Comparison of ENCODE assay signal across 16 mouse cellular contexts in the genomic region with DNA sequence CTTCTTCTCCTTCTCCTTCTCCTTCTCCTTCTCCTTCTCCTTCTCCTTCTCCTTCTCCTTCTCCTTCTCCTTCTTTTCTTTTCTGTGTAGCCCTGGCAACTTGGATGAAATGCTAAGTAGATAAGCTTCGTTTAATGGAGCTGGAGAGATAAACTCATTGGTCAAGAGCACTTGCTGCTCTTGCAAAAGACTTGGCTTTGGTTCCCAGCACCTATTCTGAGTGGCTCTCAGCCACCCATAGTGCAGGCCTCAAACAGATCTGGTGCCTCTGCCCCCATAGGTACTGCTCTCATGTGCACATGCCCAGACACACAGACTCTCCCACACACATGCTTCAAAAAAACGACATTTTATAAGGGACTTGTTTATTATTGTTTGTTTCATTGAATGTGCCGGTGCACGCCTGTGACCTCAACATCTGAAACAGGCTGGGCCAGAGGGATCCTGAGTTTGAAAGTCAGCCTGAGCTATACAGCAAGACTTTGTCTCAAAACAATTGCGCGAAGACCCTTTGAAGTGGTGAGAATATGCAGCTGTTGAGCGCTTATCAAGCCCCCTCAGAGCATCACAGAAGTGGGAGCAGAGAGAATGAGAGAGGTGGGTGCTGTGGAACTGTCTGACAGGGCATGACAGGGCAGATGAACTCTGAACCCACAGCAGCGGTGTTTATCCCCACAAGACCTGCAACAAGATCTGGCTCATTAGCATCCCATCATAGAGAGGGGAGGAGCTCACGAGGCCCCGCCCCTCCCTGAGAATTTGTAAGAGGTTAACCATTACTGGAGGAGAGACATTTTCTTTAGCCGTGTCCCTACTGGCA. TPM values are rescaled to one million over a fixed set of nuclear protein-coding genes. Genes with fewer than 3 reads are reported as not detected.
DNase-seq lines count a peak whose midpoint lies in the region; ATAC-seq lines count a peak whose summit lies in the region.
"Had no signal": no experiment of that assay in that cellular context is flagged by ENCODE, and none has a peak within 500 bp of the region (broad histone marks: within the 10 kb centered on the region; RNA-seq: fewer than 3 reads in every experiment).

No protein-coding gene starts in this region.

- H3K27ac ChIP-seq in liver, embryonic 13.5 days: no peak overlapping the region
- no peak overlapping the region for H3K27ac ChIP-seq in hindbrain, embryonic 16.5 days (ENCODE audit: low read depth, low read length)
- H3K27ac ChIP-seq: embryonic facial prominence, embryonic 13.5 days; forebrain, embryonic 13.5 days; heart, embryonic 13.5 days; limb, embryonic 10.5 days; lung, embryonic 15.5 days; midbrain, embryonic 12.5 days had no signal

- H3K4me2 ChIP-seq in liver, embryonic 13.5 days: no peak overlapping the region
- no peak overlapping the region for H3K4me2 ChIP-seq in hindbrain, embryonic 16.5 days (ENCODE audit: low read length)
- H3K4me2 ChIP-seq: embryonic facial prominence, embryonic 13.5 days; forebrain, embryonic 13.5 days; heart, embryonic 13.5 days; lung, embryonic 15.5 days; midbrain, embryonic 12.5 days had no signal

- 74% methylated on average over 11 of the region's 11 CpGs for WGBS in liver, embryonic 13.5 days (ENCODE audit: insufficient replicate concordance)
- 78% methylated on average over 11 of the region's 11 CpGs for WGBS in hindbrain, embryonic 16.5 days

- no peaks in the 10 kb centered on the region for H3K27me3 ChIP-seq in liver, embryonic 13.5 days
- H3K27me3 ChIP-seq in hindbrain, embryonic 16.5 days (replicated peaks; ENCODE audit: control insufficient read depth, insufficient read depth, low read length): no peaks in the 10 kb centered on the region
- H3K27me3 ChIP-seq: embryonic facial prominence, embryonic 13.5 days; forebrain, embryonic 13.5 days; heart, embryonic 13.5 days; lung, embryonic 15.5 days; midbrain, embryonic 12.5 days had no signal

- peaks cover 14% of the 10 kb centered on the region for H3K4me1 ChIP-seq in liver, embryonic 13.5 days (replicated peaks)
- no peaks in the 10 kb centered on the region for H3K4me1 ChIP-seq in hindbrain, embryonic 16.5 days (ENCODE audit: control insufficient read depth, insufficient read depth, low read depth, low read length)
- H3K4me1 ChIP-seq: embryonic facial prominence, embryonic 13.5 days; forebrain, embryonic 13.5 days; heart, embryonic 13.5 days; limb, embryonic 10.5 days; lung, embryonic 15.5 days; midbrain, embryonic 12.5 days had no signal

- no peak overlapping the region for H3K9ac ChIP-seq in liver, embryonic 13.5 days
- H3K9ac ChIP-seq in hindbrain, embryonic 16.5 days (ENCODE audit: low read depth, low read length): no peak overlapping the region
- H3K9ac ChIP-seq: embryonic facial prominence, embryonic 13.5 days; forebrain, embryonic 13.5 days; heart, embryonic 13.5 days; lung, embryonic 15.5 days; midbrain, embryonic 12.5 days had no signal

- no peak for ATAC-seq in liver, embryonic 13.5 days (ENCODE audit: low read depth)
- no peak for ATAC-seq in hindbrain, embryonic 16.5 days
- ATAC-seq: forebrain, embryonic 13.5 days had no signal

- no peak overlapping the region for H3K4me3 ChIP-seq in liver, embryonic 13.5 days (replicated peaks)
- H3K4me3 ChIP-seq in hindbrain, embryonic 16.5 days (ENCODE audit: low read length): no peak overlapping the region
- H3K4me3 ChIP-seq: embryonic facial prominence, embryonic 13.5 days; forebrain, embryonic 13.5 days; heart, embryonic 13.5 days; limb, embryonic 10.5 days; lung, embryonic 15.5 days; midbrain, embryonic 12.5 days had no signal

- H3K36me3 ChIP-seq in liver, embryonic 13.5 days: no peaks in the 10 kb centered on the region
- H3K36me3 ChIP-seq in hindbrain, embryonic 16.5 days (ENCODE audit: control insufficient read depth, insufficient read depth, low read length): no peaks in the 10 kb centered on the region
- H3K36me3 ChIP-seq: embryonic facial prominence, embryonic 13.5 days; heart, embryonic 13.5 days; limb, embryonic 10.5 days; lung, embryonic 15.5 days; midbrain, embryonic 12.5 days had no signal

- DNase-seq in liver, embryonic 13.5 days: peak; percentile 38
- DNase-seq in liver (no peak), ZHBTc4 (ENCODE audit: low read depth, low spot score) (peak; percentile 64)
- DNase-seq in CD8-positive naive resting alpha-beta T cell, adult 2 months (ENCODE audit: low read depth in 2 of 2, low spot score in 2 of 2): peak; percentile 45 to 58
- peak; percentile 94 for DNase-seq in thymus, postnatal 0 days (ENCODE audit: low spot score)
- DNase-seq in urinary bladder, adult 2 months (ENCODE audit: low spot score): no peak
- DNase-seq: adrenal gland, postnatal 25 days; cerebellum, postnatal 36 days; kidney, adult 11 months had no signal

- H3K9me3 ChIP-seq in liver, embryonic 13.5 days (replicated peaks): no peaks in the 10 kb centered on the region
- H3K9me3 ChIP-seq in hindbrain, embryonic 16.5 days (ENCODE audit: control insufficient read depth, low read length): no peaks in the 10 kb centered on the region
- H3K9me3 ChIP-seq: embryonic facial prominence, embryonic 13.5 days; forebrain, embryonic 13.5 days; limb, embryonic 10.5 days; lung, embryonic 15.5 days; midbrain, embryonic 12.5 days had no signal

RNA-seq across cellular contexts. Expression of a gene that starts 33.6 kb away (rescaled TPM):
- polyA plus RNA-seq in liver, embryonic 13.5 days (2015; fragmentation: Nextera tagmentation; extraction: Ambion mirVana): 3.2 and 3.9 TPM in 2 replicates
- 16.1 and 16.6 TPM in 2 replicates for polyA plus RNA-seq in thymus, postnatal 0 days (2015; fragmentation: Nextera tagmentation; extraction: Ambion mirVana)
- 4.6 and 5.7 TPM in 2 replicates for polyA plus RNA-seq in urinary bladder, adult 2 months (2012; rRNA removed)
- polyA plus RNA-seq in hindbrain, embryonic 16.5 days (2015; fragmentation: Nextera tagmentation; extraction: Ambion mirVana): 5.5 and 6.3 TPM in 2 replicates

RNA-seq across cellular contexts. Expression of a gene that starts 53.8 kb away (rescaled TPM):
- polyA plus RNA-seq in liver, embryonic 13.5 days (2015; fragmentation: Nextera tagmentation; extraction: Ambion mirVana): 38.9 and 45.9 TPM in 2 replicates
- 24.3 and 28.1 TPM in 2 replicates for polyA plus RNA-seq in thymus, postnatal 0 days (2015; fragmentation: Nextera tagmentation; extraction: Ambion mirVana)
- polyA plus RNA-seq in urinary bladder, adult 2 months (2012; rRNA removed): 2.4 and 4.2 TPM in 2 replicates
- 12.8 and 15.3 TPM in 2 replicates for polyA plus RNA-seq in hindbrain, embryonic 16.5 days (2015; fragmentation: Nextera tagmentation; extraction: Ambion mirVana)

RNA-seq across cellular contexts. Expression of a gene that starts 53.9 kb away (rescaled TPM):
- polyA plus RNA-seq in liver, embryonic 13.5 days (2015; fragmentation: Nextera tagmentation; extraction: Ambion mirVana): 2.3 and 2.7 TPM in 2 replicates
- polyA plus RNA-seq in thymus, postnatal 0 days (2015; fragmentation: Nextera tagmentation; extraction: Ambion mirVana): 6.7 and 6.8 TPM in 2 replicates
- 7.4 and 8.7 TPM in 2 replicates for polyA plus RNA-seq in urinary bladder, adult 2 months (2012; rRNA removed)
- polyA plus RNA-seq in hindbrain, embryonic 16.5 days (2015; fragmentation: Nextera tagmentation; extraction: Ambion mirVana): 1.7 and 2.6 TPM in 2 replicates

Comparison
In these comparisons a context has a peak if more than half of its experiments do, and no peak if none do; other contexts are left out.
1. DNase-seq: peak in liver, embryonic 13.5 days (single experiment), CD8-positive naive resting alpha-beta T cell, adult 2 months (2 of 2), ZHBTc4 (single experiment) and thymus, postnatal 0 days (single experiment); none in liver (single experiment) and urinary bladder, adult 2 months (single experiment).